Comparison of ENCODE assay signal across 8 mouse cellular contexts in the genomic region with DNA sequence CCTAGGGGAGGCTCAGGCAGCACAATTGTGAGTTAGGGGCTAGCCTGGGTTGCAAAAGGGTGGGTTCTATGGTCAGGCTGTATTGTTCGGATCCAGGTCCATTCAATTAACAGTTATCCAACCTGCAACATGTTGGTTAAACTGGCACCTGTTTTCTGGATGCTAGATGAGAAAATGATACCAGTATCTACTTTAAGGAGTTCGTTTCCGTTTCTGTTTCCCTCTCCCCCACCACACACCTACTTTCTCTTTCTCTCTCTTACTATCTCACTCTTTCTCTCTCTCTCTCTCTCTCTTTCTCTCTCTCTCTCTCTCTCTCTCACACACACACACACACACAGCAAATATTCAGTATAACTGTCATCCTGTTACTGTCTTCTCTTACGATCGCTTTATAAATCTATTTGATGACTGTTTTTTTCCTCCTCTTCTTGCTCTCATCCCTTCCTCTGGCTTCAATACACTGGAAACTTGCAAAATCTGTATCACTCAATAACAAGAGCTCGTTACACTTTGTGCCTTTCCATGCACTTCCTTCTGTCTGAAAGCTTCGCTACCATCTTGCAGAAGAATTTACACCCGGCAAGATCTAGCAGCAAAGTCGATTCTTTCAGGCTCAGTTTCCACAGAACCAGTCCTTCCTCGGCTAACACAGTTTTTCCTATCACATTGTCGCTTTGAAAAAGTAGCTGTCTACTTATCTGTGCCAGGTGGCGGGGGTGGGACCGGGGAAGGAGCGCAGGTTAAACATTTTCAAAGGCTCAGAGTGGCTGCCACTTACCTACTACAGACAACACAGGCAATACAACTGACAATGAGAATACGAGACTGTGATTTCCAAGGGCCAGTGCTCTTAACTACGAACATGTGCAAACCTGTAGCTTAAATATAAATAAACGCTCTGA. TPM values are rescaled to one million over a fixed set of nuclear protein-coding genes. Genes with fewer than 3 reads are reported as not detected.
DNase-seq lines count a peak whose midpoint lies in the region; ATAC-seq and TF ChIP-seq lines count a peak whose summit lies in the region.

No protein-coding gene starts in this region.

- peaks cover 4% of the 10 kb centered on the region for H3K36me3 ChIP-seq in embryonic facial prominence, embryonic 15.5 days
- 0 out of 2 replicates have a peak, but pooled peaks cover 2% of the 10 kb centered on the region for H3K36me3 ChIP-seq in intestine, embryonic 15.5 days
- H3K36me3 ChIP-seq in liver, embryonic 16.5 days (ENCODE audit: control insufficient read depth, insufficient read depth): no peaks in the 10 kb centered on the region
- peaks cover 3% of the 10 kb centered on the region; the same call in 1 of the 2 replicates for H3K36me3 ChIP-seq in small intestine, adult 2 months (ENCODE audit: control insufficient read depth, insufficient read depth, low read length)

- no peaks in the 10 kb centered on the region for H3K27me3 ChIP-seq in embryonic facial prominence, embryonic 15.5 days
- no peaks in the 10 kb centered on the region for H3K27me3 ChIP-seq in intestine, embryonic 15.5 days (replicated peaks)
- H3K27me3 ChIP-seq in liver, embryonic 16.5 days (ENCODE audit: control insufficient read depth, insufficient read depth, low read depth, low read length): no peaks in the 10 kb centered on the region
- H3K27me3 ChIP-seq in small intestine, adult 2 months (ENCODE audit: control insufficient read depth, insufficient read depth, low read length): no peaks in the 10 kb centered on the region

- H3K9ac ChIP-seq in embryonic facial prominence, embryonic 15.5 days: peak overlapping the region; percentile 39
- H3K9ac ChIP-seq in intestine, embryonic 15.5 days: peak overlapping the region; percentile 57
- peak overlapping the region; percentile 73 for H3K9ac ChIP-seq in liver, embryonic 16.5 days (ENCODE audit: low read depth, low read length)

- H3K4me3 ChIP-seq in embryonic facial prominence, embryonic 15.5 days (replicated peaks): peak overlapping the region; percentile 77
- peak overlapping the region; percentile 64 for H3K4me3 ChIP-seq in intestine, embryonic 15.5 days (replicated peaks)
- H3K4me3 ChIP-seq in liver, embryonic 16.5 days (ENCODE audit: low read depth, low read length): peak overlapping the region; percentile 90
- H3K4me3 ChIP-seq in small intestine, adult 2 months (ENCODE audit: low read depth, low read length): peak overlapping the region; percentile 82

- 17% methylated on average over 17 of the region's 17 CpGs for whole genome bisulfite sequencing in embryonic facial prominence, embryonic 15.5 days
- 13% methylated on average over 17 of the region's 17 CpGs for WGBS in intestine, embryonic 15.5 days
- 9% methylated on average over 17 of the region's 17 CpGs for WGBS in liver, embryonic 16.5 days (ENCODE audit: insufficient replicate concordance)
- WGBS in small intestine, adult 2 months: 3% methylated on average over 17 of the region's 17 CpGs

- H3K4me1 ChIP-seq in embryonic facial prominence, embryonic 15.5 days: peaks cover 23% of the 10 kb centered on the region
- H3K4me1 ChIP-seq in intestine, embryonic 15.5 days (replicated peaks): peaks cover 6% of the 10 kb centered on the region
- peaks cover 6% of the 10 kb centered on the region for H3K4me1 ChIP-seq in liver, embryonic 16.5 days (ENCODE audit: control insufficient read depth, low read depth, low read length)
- H3K4me1 ChIP-seq in small intestine, adult 2 months (ENCODE audit: control insufficient read depth, insufficient read depth, insufficient read length, low read length): peaks cover 4% of the 10 kb centered on the region; the same call in 1 of the 2 replicates

- H3K27ac ChIP-seq in embryonic facial prominence, embryonic 15.5 days (replicated peaks): peak overlapping the region; percentile 91
- peak overlapping the region; percentile 87 for H3K27ac ChIP-seq in intestine, embryonic 15.5 days
- peak overlapping the region; percentile 90 for H3K27ac ChIP-seq in liver, embryonic 16.5 days (ENCODE audit: low read length)
- H3K27ac ChIP-seq in small intestine, adult 2 months (ENCODE audit: insufficient read depth, low read depth, low read length): peak overlapping the region; percentile 76

- peak; percentile 1 for DNase-seq in adrenal gland, adult 8-10 months
- DNase-seq in adrenal gland, postnatal 4 days (ENCODE audit: low spot score in 2 of 2): no peak
- DNase-seq in Muller cell, postnatal 12 days (ENCODE audit: inconsistent ontology term): peak; percentile 38
- no peak for DNase-seq in layer of hippocampus, adult 8-10 months (ENCODE audit: low spot score in 2 of 2)

- no peak for ATAC-seq in embryonic facial prominence, embryonic 15.5 days (ENCODE audit: insufficient number of reproducible peaks, low FRiP score, low TSS enrichment, low read depth)
- peak; percentile 32 for ATAC-seq in intestine, embryonic 15.5 days
- no peak for ATAC-seq in liver, embryonic 16.5 days (ENCODE audit: low read depth)

- TF ChIP-seq POLR2A in small intestine, adult 2 months (IDR thresholded peaks at IDR 0.05; ENCODE audit: low read depth, low read length): no peak

- TF ChIP-seq CTCF in small intestine, adult 2 months (IDR thresholded peaks at IDR 0.05; ENCODE audit: extremely low read depth, insufficient read length, insufficient replicate concordance, low read depth, low read length): no peak

- H3K4me2 ChIP-seq in embryonic facial prominence, embryonic 15.5 days (replicated peaks): peak overlapping the region; percentile 70
- peak overlapping the region; percentile 66 for H3K4me2 ChIP-seq in intestine, embryonic 15.5 days (replicated peaks)
- peak overlapping the region; percentile 99 for H3K4me2 ChIP-seq in liver, embryonic 16.5 days (ENCODE audit: low read depth, low read length)

- no peaks in the 10 kb centered on the region for H3K9me3 ChIP-seq in embryonic facial prominence, embryonic 15.5 days (replicated peaks)
- no peaks in the 10 kb centered on the region for H3K9me3 ChIP-seq in intestine, embryonic 15.5 days
- H3K9me3 ChIP-seq in liver, embryonic 16.5 days (replicated peaks; ENCODE audit: control insufficient read depth, low read length): no peaks in the 10 kb centered on the region

RNA-seq across cellular contexts. Expression of a gene that starts 0.9 kb away (rescaled TPM):
- 10 to 100 TPM; 16.0 to 22.9 (median 20.7) TPM for total RNA-seq in adrenal gland, adult 8-10 months (2022)
- 10 to 100 TPM; 17.4 to 20.9 TPM for total RNA-seq in adrenal gland, postnatal 4 days (2021)
- 11.6 TPM in 2 replicates for polyA plus RNA-seq in embryonic facial prominence, embryonic 15.5 days (2015; fragmentation: Nextera tagmentation; extraction: Ambion mirVana)
- 11.9 and 12.0 TPM in 2 replicates for polyA plus RNA-seq in intestine, embryonic 15.5 days (2015; fragmentation: Nextera tagmentation; extraction: Ambion mirVana)
- 2.7 and 3.1 TPM in 2 replicates for polyA plus RNA-seq in liver, embryonic 16.5 days (2015; fragmentation: Nextera tagmentation; extraction: Ambion mirVana)
- 0.19 and 0.65 TPM in 2 replicates for polyA plus RNA-seq in small intestine, adult 2 months (2012; rRNA removed)
- total RNA-seq in layer of hippocampus, adult 8-10 months (2022): 10 to 100 TPM; 18.8 to 26.8 (median 21.5) TPM

RNA-seq across cellular contexts. Expression of a gene that starts 1.2 kb away (rescaled TPM):
- total RNA-seq in adrenal gland, adult 8-10 months (2022): 10 to 100 TPM; 12.6 to 16.6 (median 14.6) TPM
- 10 to 100 TPM; 21.3 to 24.4 TPM for total RNA-seq in adrenal gland, postnatal 4 days (2021)
- polyA plus RNA-seq in embryonic facial prominence, embryonic 15.5 days (2015; fragmentation: Nextera tagmentation; extraction: Ambion mirVana): 16.1 and 17.4 TPM in 2 replicates
- polyA plus RNA-seq in intestine, embryonic 15.5 days (2015; fragmentation: Nextera tagmentation; extraction: Ambion mirVana): 12.1 and 15.0 TPM in 2 replicates
- polyA plus RNA-seq in liver, embryonic 16.5 days (2015; fragmentation: Nextera tagmentation; extraction: Ambion mirVana): 6.9 and 7.6 TPM in 2 replicates
- 0.36 and 0.91 TPM in 2 replicates for polyA plus RNA-seq in small intestine, adult 2 months (2012; rRNA removed)
- 10 to 100 TPM; 16.1 to 21.1 (median 18.8) TPM for total RNA-seq in layer of hippocampus, adult 8-10 months (2022)

Comparison
In these comparisons a context has a peak if more than half of its experiments do, and no peak if none do; other contexts are left out.
1. DNase-seq: peak in adrenal gland, adult 8-10 months (single experiment) and Muller cell, postnatal 12 days (single experiment); none in adrenal gland, postnatal 4 days (0 of 2) and layer of hippocampus, adult 8-10 months (0 of 2).
2. Peak in every context shown above with its lines, with median percentiles within 50 percentile points of each other: H3K27ac ChIP-seq, H3K4me2 ChIP-seq, H3K4me3 ChIP-seq and H3K9ac ChIP-seq.